Mouse (Mus musculus): ENCODE data around the gene Exoc3l.

- TF ChIP-seq CTCF (IDR thresholded peaks at IDR 0.05; ENCODE audit: low read depth, low read length) (no peak), GATA2 (IDR thresholded peaks at IDR 0.05; ENCODE audit: borderline replicate concordance, low read depth, low read length) (no peak)
Measured at GRCm38 (mm10) chr8:105299962-105300361, 4.1 kb upstream of the Exoc3l start.
